Mouse (Mus musculus): ENCODE data around the gene Ly6g5c. TPM values are rescaled to one million over a fixed set of nuclear protein-coding genes. Genes with fewer than 3 reads are reported as not detected.

Ly6g5c gene
- polyA plus RNA-seq, 1 experiment from 2014 or later, result not detected

GRCm38 (mm10) chr17:35102299-35102698 lies 5.8 kb upstream of the Ly6g5c start:
- no peak overlapping the region for H3K9ac ChIP-seq
- H3K9me3 ChIP-seq (ENCODE audit: control insufficient read depth, low read length), result no peaks in the 10 kb centered on the region
- peaks cover 75% of the 10 kb centered on the region for H3K36me3 ChIP-seq (replicated peaks; ENCODE audit: control insufficient read depth, insufficient read depth)
- 74% methylated on average over 8 of the region's 8 CpGs for WGBS
- H3K27me3 ChIP-seq (ENCODE audit: control insufficient read depth, insufficient read depth, low read length), result no peaks in the 10 kb centered on the region
- no peak overlapping the region for H3K4me3 ChIP-seq (replicated peaks; ENCODE audit: low read length)
- no peak overlapping the region for H3K4me2 ChIP-seq (replicated peaks)
- no peaks in the 10 kb centered on the region for H3K4me1 ChIP-seq (replicated peaks; ENCODE audit: control insufficient read depth, insufficient read depth, low read length)
- no peak overlapping the region for H3K27ac ChIP-seq
- no peak for ATAC-seq (ENCODE audit: low FRiP score)
- no peak for DNase-seq (ENCODE audit: low spot score)

GRCm38 (mm10) chr17:35103221-35103690 lies 4.8 kb upstream of the Ly6g5c start:
- ATAC-seq (ENCODE audit: low FRiP score) (no peak), DNase-seq (ENCODE audit: low spot score) (no peak)
- WGBS, result 71% methylated on average over 6 of the region's 6 CpGs
- Histone ChIP-seq H3K36me3 (replicated peaks; ENCODE audit: control insufficient read depth, insufficient read depth) (peaks cover 66% of the 10 kb centered on the region), H3K27ac (no peak overlapping the region), H3K9me3 (ENCODE audit: control insufficient read depth, low read length) (no peaks in the 10 kb centered on the region), H3K4me3 (replicated peaks; ENCODE audit: low read length) (no peak overlapping the region), H3K4me1 (replicated peaks; ENCODE audit: control insufficient read depth, insufficient read depth, low read length) (no peaks in the 10 kb centered on the region), H3K4me2 (replicated peaks) (no peak overlapping the region), H3K27me3 (ENCODE audit: control insufficient read depth, insufficient read depth, low read length) (no peaks in the 10 kb centered on the region), H3K9ac (no peak overlapping the region)

- DNase-seq (ENCODE audit: low spot score) (no peak), ATAC-seq (ENCODE audit: low FRiP score) (no peak)
- Histone ChIP-seq H3K4me3 (replicated peaks; ENCODE audit: low read length) (no peak overlapping the region), H3K27ac (no peak overlapping the region), H3K4me1 (replicated peaks; ENCODE audit: control insufficient read depth, insufficient read depth, low read length) (no peaks in the 10 kb centered on the region), H3K36me3 (replicated peaks; ENCODE audit: control insufficient read depth, insufficient read depth) (peaks cover 57% of the 10 kb centered on the region), H3K9ac (no peak overlapping the region), H3K27me3 (ENCODE audit: control insufficient read depth, insufficient read depth, low read length) (no peaks in the 10 kb centered on the region), H3K9me3 (ENCODE audit: control insufficient read depth, low read length) (no peaks in the 10 kb centered on the region), H3K4me2 (replicated peaks) (no peak overlapping the region)
- 95% methylated on average over 7 of the region's 7 CpGs for WGBS
Observed at GRCm38 (mm10) chr17:35104079-35104478, 4.0 kb upstream of the Ly6g5c start.

GRCm38 (mm10) chr17:35104754-35105153 lies 3.3 kb upstream of the Ly6g5c start:
- ATAC-seq (ENCODE audit: low FRiP score) (no peak), DNase-seq (ENCODE audit: low spot score) (no peak)
- H3K27me3 ChIP-seq (ENCODE audit: control insufficient read depth, insufficient read depth, low read length), result no peaks in the 10 kb centered on the region
- WGBS, result 69% methylated on average over 6 of the region's 6 CpGs
- H3K4me2 ChIP-seq (replicated peaks), result no peak overlapping the region
- H3K4me1 ChIP-seq (replicated peaks; ENCODE audit: control insufficient read depth, insufficient read depth, low read length), result no peaks in the 10 kb centered on the region
- H3K36me3 ChIP-seq (replicated peaks; ENCODE audit: control insufficient read depth, insufficient read depth), result peaks cover 51% of the 10 kb centered on the region
- H3K9me3 ChIP-seq (ENCODE audit: control insufficient read depth, low read length), result no peaks in the 10 kb centered on the region
- H3K4me3 ChIP-seq (replicated peaks; ENCODE audit: low read length), result no peak overlapping the region
- H3K27ac ChIP-seq, result no peak overlapping the region
- H3K9ac ChIP-seq, result no peak overlapping the region

- peak overlapping the region; percentile 45; the same call in 1 of the 2 replicates for H3K9ac ChIP-seq
- 23% methylated on average over 13 of the region's 13 CpGs for WGBS
- no peaks in the 10 kb centered on the region for H3K9me3 ChIP-seq (ENCODE audit: control insufficient read depth, low read length)
- no peak overlapping the region for H3K4me3 ChIP-seq (replicated peaks; ENCODE audit: low read length)
- no peak for ATAC-seq (ENCODE audit: low FRiP score)
- peak; percentile 56 for DNase-seq (ENCODE audit: low spot score)
- H3K4me2 ChIP-seq (replicated peaks), result peak overlapping the region; percentile 27
- H3K27me3 ChIP-seq (ENCODE audit: control insufficient read depth, insufficient read depth, low read length), result no peaks in the 10 kb centered on the region
- no peaks in the 10 kb centered on the region for H3K4me1 ChIP-seq (replicated peaks; ENCODE audit: control insufficient read depth, insufficient read depth, low read length)
- peaks cover 40% of the 10 kb centered on the region for H3K36me3 ChIP-seq (replicated peaks; ENCODE audit: control insufficient read depth, insufficient read depth)
- H3K27ac ChIP-seq, result no peak overlapping the region
Observed at GRCm38 (mm10) chr17:35105740-35106389, 2.2 kb upstream of the Ly6g5c start.

- no peaks in the 10 kb centered on the region for H3K27me3 ChIP-seq (ENCODE audit: control insufficient read depth, insufficient read depth, low read length)
- DNase-seq (ENCODE audit: low spot score) (peak; percentile 39), ATAC-seq (ENCODE audit: low FRiP score) (no peak)
- 65% methylated on average over 3 of the region's 3 CpGs for WGBS
- no peak overlapping the region for H3K27ac ChIP-seq
- no peak overlapping the region for H3K9ac ChIP-seq
- H3K9me3 ChIP-seq (ENCODE audit: control insufficient read depth, low read length), result no peaks in the 10 kb centered on the region
- no peak overlapping the region for H3K4me3 ChIP-seq (replicated peaks; ENCODE audit: low read length)
- no peaks in the 10 kb centered on the region for H3K4me1 ChIP-seq (replicated peaks; ENCODE audit: control insufficient read depth, insufficient read depth, low read length)
- H3K4me2 ChIP-seq (replicated peaks), result peak overlapping the region; percentile 27
- peaks cover 33% of the 10 kb centered on the region for H3K36me3 ChIP-seq (replicated peaks; ENCODE audit: control insufficient read depth, insufficient read depth)
Observed at GRCm38 (mm10) chr17:35106522-35106921, 1.6 kb upstream of the Ly6g5c start.

- Histone ChIP-seq H3K4me3 (replicated peaks; ENCODE audit: low read length) (no peak overlapping the region), H3K27me3 (ENCODE audit: control insufficient read depth, insufficient read depth, low read length) (no peaks in the 10 kb centered on the region), H3K9ac (no peak overlapping the region), H3K27ac (no peak overlapping the region), H3K4me2 (replicated peaks) (no peak overlapping the region), H3K9me3 (ENCODE audit: control insufficient read depth, low read length) (no peaks in the 10 kb centered on the region), H3K36me3 (replicated peaks; ENCODE audit: control insufficient read depth, insufficient read depth) (peaks cover 33% of the 10 kb centered on the region), H3K4me1 (replicated peaks; ENCODE audit: control insufficient read depth, insufficient read depth, low read length) (no peaks in the 10 kb centered on the region)
- ATAC-seq (ENCODE audit: low FRiP score), result no peak
- WGBS, result 69% methylated on average over 9 of the region's 9 CpGs
- no peak for DNase-seq (ENCODE audit: low spot score)
Observed at GRCm38 (mm10) chr17:35111774-35112173, 3.7 kb downstream of the Ly6g5c start.

GRCm38 (mm10) chr17:35115046-35116019 lies 7.3 kb downstream of the Ly6g5c start, which contains the start of gene Ly6g5b:
Ly6g5b (minus strand) TSS chr17:35115428.
- Histone ChIP-seq H3K27me3 (ENCODE audit: control insufficient read depth, insufficient read depth, low read length) (no peaks in the 10 kb centered on the region), H3K9ac (no peak within 1 kb of the TSS), H3K4me3 (replicated peaks; ENCODE audit: low read length) (no peak within 1 kb of the TSS), H3K36me3 (replicated peaks; ENCODE audit: control insufficient read depth, insufficient read depth) (peaks cover 62% of the 10 kb centered on the region), H3K27ac (no peak within 1 kb of the TSS), H3K4me2 (replicated peaks) (no peak within 1 kb of the TSS), H3K9me3 (ENCODE audit: control insufficient read depth, low read length) (no peaks in the 10 kb centered on the region), H3K4me1 (replicated peaks; ENCODE audit: control insufficient read depth, insufficient read depth, low read length) (peaks cover 6% of the 10 kb centered on the region)
- 89% methylated on average over 8 of the region's 8 CpGs for WGBS
- 0 out of 2 replicates have a peak, but pooled peaks have one; percentile 18 for ATAC-seq (ENCODE audit: low FRiP score)
- DNase-seq (ENCODE audit: low spot score), result no peak

- ATAC-seq (ENCODE audit: low FRiP score), result no peak
- Histone ChIP-seq H3K27ac (peak overlapping the region; percentile 63), H3K4me3 (replicated peaks; ENCODE audit: low read length) (peak overlapping the region; percentile 94), H3K4me1 (replicated peaks; ENCODE audit: control insufficient read depth, insufficient read depth, low read length) (peaks cover 16% of the 10 kb centered on the region), H3K4me2 (replicated peaks) (peak overlapping the region; percentile 97), H3K27me3 (ENCODE audit: control insufficient read depth, insufficient read depth, low read length) (no peaks in the 10 kb centered on the region), H3K36me3 (replicated peaks; ENCODE audit: control insufficient read depth, insufficient read depth) (peaks cover 58% of the 10 kb centered on the region), H3K9ac (peak overlapping the region; percentile 94), H3K9me3 (ENCODE audit: control insufficient read depth, low read length) (no peaks in the 10 kb centered on the region)
- DNase-seq (ENCODE audit: low spot score), result no peak
- WGBS, result 1% methylated on average over 33 of the region's 33 CpGs
Observed at GRCm38 (mm10) chr17:35120745-35121142, 12.7 kb downstream of the Ly6g5c start.
